Mouse (Mus musculus) forelimb bud, embryonic 11.5 days (tissue): ENCODE measurements at regions not wholly inside any gene's neighbourhood (a gene's known extent, or its start where the extent isn't known, plus 50 kb on each side); places are given as distances from the start of the nearest gene placed in this dataset.

Experiments
- DNase-seq: peaks from one replicate; pipeline ENCODE4 v3.0.0-alpha.2; 2012; ENCODE audit warnings: low read depth, low spot score

- DNase-seq: no peak
These were observed 128.6 kb upstream of the H2al1a start for GRCm38 (mm10) chrX:11170416-11170815.

GRCm38 (mm10) chrX:11180194-11180816 lies 118.8 kb upstream of the H2al1a start:
- DNase-seq: no peak

GRCm38 (mm10) chrX:11181855-11182254 lies 117.2 kb upstream of the H2al1a start:
- DNase-seq: no peak

- DNase-seq: no peak
These were observed 108.2 kb upstream of the H2al1a start for GRCm38 (mm10) chrX:11190851-11191250.

- no peak for DNase-seq
These were observed 94.9 kb upstream of the H2al1a start for GRCm38 (mm10) chrX:11204135-11204534.

- DNase-seq: no peak
These were observed 89.2 kb upstream of the H2al1a start for GRCm38 (mm10) chrX:11209895-11210294.

- no peak for DNase-seq
These were observed 86.2 kb upstream of the H2al1a start for GRCm38 (mm10) chrX:11212811-11213210.

- peak; percentile 20 for DNase-seq
These were observed 85.6 kb upstream of the H2al1a start for GRCm38 (mm10) chrX:11213492-11213891.

- no peak for DNase-seq
These were observed 60.0 kb upstream of the H2al1a start for GRCm38 (mm10) chrX:11239066-11239465.

GRCm38 (mm10) chrX:11245576-11245975 lies 53.5 kb upstream of the H2al1a start:
- no peak for DNase-seq
